Mouse (Mus musculus) layer of hippocampus, postnatal 36 days (tissue): ENCODE measurements at regions not wholly inside any gene's neighbourhood (a gene's known extent, or its start where the extent isn't known, plus 50 kb on each side); places are given as distances from the start of the nearest gene placed in this dataset.

Experiments
- DNase-seq, 2 experiments: peaks; one replicate each; pipeline ENCODE4 v3.0.0; 2022

DNA sequence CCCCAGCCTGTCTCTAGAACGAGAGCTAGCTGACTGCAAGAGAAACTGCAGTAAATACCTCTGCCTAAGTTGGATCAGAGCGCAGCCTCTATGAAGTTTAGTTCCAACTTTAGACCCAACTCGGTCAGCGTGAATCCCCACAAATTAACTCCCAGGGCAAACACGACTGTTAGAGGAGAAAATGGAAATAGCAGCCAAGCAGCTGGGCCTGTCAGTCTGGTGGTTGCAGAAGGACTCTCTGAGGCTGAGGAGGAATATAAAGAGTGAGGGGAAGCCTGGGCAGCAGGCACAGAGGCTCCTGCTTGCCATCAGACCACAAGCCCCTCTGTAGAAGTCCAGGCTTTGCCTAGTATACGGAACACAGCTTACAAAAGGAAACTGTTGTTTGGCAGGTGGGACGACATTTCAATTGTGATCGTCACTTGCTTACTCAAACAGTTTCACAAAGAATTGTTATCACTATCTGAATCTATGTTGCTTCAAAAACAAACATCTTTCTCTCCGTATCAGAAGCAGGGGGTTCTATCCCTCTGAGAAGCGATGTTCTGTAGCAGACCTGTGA, 135.0 kb downstream of the Lmo4 start:
- DNase-seq: no peak

DNA sequence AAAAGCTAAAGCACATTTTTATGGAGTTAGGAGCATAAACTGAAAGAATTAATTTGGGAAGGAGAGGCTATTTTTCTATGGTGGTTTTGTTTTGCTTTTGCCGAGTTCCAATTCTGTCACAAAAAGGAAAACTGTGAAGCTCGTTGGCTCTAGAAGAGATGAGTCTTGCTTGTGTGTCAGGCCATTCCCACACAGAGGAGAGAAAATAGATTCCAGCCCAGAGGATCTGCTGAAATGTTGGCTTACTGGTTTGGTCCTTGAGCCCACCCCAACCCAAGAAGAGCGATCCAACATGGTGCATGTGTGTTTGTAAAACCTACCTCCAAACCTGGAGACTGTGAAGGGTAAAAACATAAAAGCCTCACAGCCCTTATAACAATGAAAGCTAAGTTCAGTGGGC, 138.0 kb downstream of the Lmo4 start:
- DNase-seq: no peak

DNA sequence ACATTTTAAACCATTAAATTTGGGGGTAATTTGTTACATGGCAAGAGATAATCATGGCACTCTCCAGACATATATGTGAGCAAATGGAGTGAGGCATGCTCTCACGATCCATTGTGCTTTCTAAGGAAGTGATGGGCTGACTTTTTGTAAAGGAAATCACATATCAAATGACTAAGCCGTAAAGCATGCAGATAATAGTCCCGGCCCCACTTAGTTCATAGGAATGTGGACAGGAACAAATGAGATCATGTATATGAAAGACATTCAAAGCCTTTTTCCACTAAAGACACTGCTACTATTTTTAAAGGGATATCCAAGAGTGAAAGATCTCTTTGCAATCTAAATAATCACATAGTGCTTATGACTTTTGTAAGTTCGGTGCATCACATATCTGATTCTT, 146.9 kb downstream of the Lmo4 start:
- no peak for DNase-seq

GRCm38 (mm10) chr3:144050341-144050740, 154.7 kb downstream of the Lmo4 start:
- DNase-seq: no peak

DNA sequence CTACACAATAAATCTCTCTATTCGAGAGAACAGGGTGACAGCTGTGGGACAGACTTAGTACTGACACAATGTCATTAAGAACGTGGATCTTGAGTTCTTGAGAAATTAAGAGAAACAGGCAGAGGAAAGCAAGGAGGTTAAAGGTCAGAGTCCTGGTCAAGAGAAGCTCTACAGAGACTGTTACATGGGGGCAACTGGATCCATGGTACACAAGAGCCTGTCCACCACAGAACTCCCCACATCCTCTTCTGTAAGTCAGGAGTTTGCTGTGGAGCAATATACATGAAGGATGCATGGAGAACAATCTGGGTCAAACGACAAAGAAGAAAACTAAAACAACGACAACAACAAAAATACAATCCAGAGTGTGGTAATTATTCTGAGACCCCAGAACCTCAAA, 155.8 kb downstream of the Lmo4 start:
- no peak for DNase-seq

DNA sequence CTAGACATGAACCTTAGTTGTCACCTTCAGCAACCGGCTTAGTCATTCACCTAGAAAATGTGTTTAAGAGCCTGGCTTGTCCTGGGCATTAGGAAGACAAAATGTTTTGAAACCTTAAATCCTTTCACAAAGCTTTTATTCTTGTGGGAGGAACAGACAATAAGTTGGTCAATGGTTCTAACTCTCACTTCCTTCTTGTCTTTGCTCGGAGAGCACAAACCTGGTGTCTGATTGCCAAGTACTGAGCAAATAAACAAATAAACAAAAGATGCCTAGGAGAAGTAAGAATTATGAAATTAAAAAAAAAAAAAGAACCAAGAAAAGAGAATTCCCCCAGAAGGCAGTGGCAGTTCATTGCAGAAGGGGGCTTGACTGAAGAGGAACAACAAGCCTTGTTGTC, 160.7 kb downstream of the Lmo4 start:
- no peak for DNase-seq

DNA sequence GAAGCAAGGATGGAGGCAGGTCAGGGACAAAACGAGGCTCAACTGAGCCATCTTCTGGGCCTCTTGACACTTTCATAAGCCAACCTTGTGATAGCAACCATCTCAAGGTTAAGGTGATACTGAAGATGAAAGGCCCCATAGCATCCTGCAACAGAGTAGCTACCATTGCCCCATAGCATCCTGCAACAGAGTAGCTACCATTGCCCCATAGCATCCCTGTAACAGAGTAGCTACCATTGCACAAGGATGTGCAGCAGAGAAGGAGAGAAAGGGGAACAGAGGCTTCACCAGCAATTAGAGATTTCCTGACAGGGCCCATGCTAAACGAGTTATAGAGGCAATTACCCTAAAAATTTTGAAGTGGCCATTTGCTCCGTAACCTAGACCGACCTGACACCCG, 163.2 kb downstream of the Lmo4 start:
- no peak for DNase-seq

GRCm38 (mm10) chr3:144039498-144039897, 165.5 kb downstream of the Lmo4 start:
- DNase-seq: no peak

- DNase-seq: no peak
Measured at GRCm38 (mm10) chr3:144029611-144030010, 175.4 kb downstream of the Lmo4 start.

DNA sequence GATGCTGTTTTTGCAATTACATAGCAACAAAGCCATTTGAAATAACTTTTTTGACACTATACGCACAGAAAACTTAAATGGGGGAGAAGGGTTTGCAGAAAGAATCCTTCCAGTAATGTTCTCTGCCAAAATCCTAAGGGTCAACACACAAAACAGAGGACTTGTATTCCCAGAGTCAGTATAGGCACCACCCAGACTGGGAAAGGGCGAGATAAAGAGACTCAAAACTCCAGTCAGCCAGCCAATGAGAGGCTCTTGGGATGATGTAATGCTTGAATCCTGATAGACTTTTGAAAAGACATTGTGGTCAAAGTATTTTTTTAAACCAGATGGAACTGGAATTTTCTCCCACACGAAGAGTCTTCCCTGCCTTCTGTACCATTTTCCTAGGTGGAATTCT, 175.9 kb downstream of the Lmo4 start:
- no peak for DNase-seq

- DNase-seq: no peak
Measured at GRCm38 (mm10) chr3:144027134-144027980, 177.7 kb downstream of the Lmo4 start.

DNA sequence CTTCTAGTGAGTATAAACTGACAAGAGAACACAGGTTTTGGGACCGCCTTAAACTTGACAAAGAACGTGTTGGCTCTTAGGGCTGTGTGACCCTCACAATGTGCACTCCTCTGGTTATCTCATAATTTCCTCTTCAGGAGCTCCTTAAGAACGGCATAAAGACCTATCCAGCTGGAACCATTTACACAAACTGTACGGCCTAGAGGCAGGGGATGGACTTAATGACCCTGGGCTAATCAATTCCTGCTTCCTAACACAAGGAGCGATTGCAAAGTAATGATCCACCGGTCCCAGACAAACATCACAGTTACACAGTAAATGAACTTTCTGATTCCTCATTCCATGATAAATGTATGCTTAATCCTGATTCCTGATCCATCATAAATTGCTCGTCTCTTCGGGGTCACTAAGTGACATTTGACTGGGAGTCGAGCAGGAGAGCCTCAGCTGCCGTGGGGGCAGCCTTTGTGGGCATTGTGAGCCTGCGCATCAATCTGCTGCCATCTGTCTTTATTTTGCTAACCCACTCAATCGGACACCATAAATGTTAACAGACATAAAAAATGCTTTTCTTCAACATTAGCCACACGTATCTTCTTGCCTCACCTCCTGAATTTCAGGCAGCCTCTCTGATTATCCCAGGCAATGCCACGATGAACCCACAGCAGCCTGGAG, 179.4 kb downstream of the Lmo4 start:
- DNase-seq: no peak

DNA sequence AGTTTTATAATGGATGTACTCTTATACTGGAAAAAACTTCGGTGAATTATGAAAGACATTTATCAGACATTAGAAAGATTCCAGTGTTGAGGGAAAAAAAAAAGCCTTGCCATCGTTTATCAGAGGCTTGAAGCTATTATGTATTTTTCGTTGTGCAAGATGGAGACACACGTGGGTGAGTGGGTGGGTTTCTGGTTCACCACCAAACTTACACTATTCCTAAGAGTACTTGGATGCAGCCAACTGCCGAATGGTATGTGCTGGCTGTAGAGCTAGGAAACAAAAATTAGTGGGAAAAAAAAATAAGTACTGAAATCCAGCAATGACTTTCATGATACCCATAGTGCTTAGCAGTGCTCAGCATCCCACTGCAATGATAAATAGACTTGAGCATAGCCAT, 180.8 kb downstream of the Lmo4 start:
- DNase-seq: no peak

GRCm38 (mm10) chr3:144023058-144023457, 182.0 kb downstream of the Lmo4 start:
- no peak for DNase-seq

- DNase-seq: no peak
Measured at GRCm38 (mm10) chr3:144021969-144022368, 183.1 kb downstream of the Lmo4 start.

DNA sequence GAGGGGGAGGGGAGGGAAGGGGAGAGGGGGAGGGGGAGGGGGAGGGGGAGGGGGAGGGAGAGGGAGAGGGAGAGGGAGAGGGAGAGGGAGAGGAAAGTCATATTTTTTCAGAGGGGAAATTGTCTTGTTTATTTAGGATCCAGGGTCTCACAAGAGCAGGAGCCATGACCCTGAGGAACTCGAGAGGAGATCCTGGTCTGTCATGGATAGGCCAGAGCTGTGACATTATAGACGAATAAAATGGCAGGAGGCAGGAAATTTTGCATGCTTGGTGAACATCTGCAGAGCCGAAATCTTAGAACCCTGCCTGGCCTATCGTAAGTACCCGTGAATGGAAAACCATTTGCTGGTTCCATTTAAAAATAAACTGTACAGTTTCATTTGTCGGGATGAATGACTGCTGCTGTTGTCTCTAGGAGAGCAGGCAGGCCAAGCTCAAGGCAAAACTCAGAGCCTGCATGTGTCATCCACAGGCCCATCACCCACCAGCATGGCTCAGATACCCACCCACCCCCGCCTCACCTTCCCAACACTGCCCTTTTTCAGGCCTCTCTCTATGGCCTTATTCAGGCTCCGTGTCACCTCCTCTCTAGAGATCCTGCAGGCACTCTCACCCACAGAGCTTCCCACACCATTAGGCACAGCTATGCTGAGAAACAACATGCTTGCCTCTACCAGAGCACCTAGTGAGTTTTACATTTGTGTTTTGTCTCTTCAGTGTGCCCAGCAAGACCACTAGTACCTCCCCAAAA, 184.7 kb downstream of the Lmo4 start:
- DNase-seq: no peak

GRCm38 (mm10) chr3:144019293-144019692, 185.7 kb downstream of the Lmo4 start:
- DNase-seq: no peak

GRCm38 (mm10) chr3:144018559-144018958, 186.5 kb downstream of the Lmo4 start:
- DNase-seq: no peak

DNA sequence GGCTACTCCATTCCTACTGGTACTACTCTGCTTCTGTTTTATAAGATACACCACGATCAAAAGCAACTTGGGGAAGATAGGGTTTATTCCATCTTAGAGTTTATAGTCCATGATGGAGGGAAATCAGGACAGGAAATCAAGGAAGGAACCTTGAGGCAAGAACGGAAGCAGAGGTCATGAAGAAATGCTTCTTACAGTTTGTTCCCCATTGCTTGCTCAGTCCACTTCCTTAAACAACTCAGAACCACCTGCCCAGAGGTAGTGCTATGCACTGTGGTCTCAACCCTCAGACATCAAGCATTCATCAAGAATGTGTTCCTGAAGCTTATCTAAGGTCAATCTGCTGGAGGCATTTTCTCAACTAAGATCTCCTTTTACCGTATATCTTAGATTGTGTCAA, 189.8 kb downstream of the Lmo4 start:
- DNase-seq: no peak

- no peak for DNase-seq
Measured at GRCm38 (mm10) chr3:144013481-144014125, 191.4 kb downstream of the Lmo4 start.

- no peak for DNase-seq
Measured at GRCm38 (mm10) chr3:144012820-144013219, 192.2 kb downstream of the Lmo4 start.

DNA sequence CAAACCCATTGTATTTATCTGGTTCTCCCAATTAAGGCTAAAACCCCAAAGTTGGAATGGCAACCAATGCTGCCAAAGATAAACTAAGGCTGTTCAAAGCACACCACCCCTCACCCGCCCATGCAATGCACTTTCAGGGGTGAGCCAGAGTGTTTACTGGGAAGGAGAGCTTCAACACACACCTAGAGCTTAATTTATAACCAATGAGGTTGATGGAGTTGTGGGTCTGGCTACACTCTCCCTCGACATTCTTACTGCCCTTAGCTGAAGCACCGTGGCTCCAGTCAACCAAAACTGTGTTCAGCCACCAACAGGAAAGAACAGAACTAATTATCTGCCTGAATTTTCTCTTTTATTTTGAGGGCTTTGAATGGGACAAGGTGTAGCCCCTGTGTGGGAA, 192.8 kb downstream of the Lmo4 start:
- no peak for DNase-seq
